Mouse (Mus musculus) MEL (cell line): ENCODE measurements around the gene Cntrl. TPM values are rescaled to one million over a fixed set of nuclear protein-coding genes. Genes with fewer than 3 reads are reported as not detected.
A peak's percentile ranks its signal among the peaks of the same experiment; 100 is the strongest.

Experiments
- DNase-seq: peaks from one replicate; pipeline ENCODE4 v3.0.0; 2011; ENCODE audit warnings: low read depth, low spot score
- H3K27ac ChIP-seq: 2 replicates; pipeline ENCODE4 v1.5.1; 2012; ENCODE audit warnings: low read depth, mild to moderate bottlenecking, control low read depth, low read length, moderate library complexity; ENCODE audit not compliant: control insufficient read depth
- H3K27me3 ChIP-seq, 2 experiments: fragments of 150-350 bp in 1 of 2; sonication (generic) in 1 of 2; 2 replicates each; pipeline ENCODE4 v1.6.1; 2012; ENCODE audit warnings: low read length in 2 of 2, mild to moderate bottlenecking in 2 of 2, improper control_type of control experiment in 1 of 2, moderate library complexity in 1 of 2; ENCODE audit not compliant: insufficient read depth in 2 of 2, control insufficient read depth in 1 of 2
- H3K36me3 ChIP-seq, 2 experiments: 2 replicates each; pipeline ENCODE4 v1.6.1; 2012 to 2014; ENCODE audit warnings: low read length in 2 of 2, improper control_type of control experiment in 1 of 2, inconsistent platforms in 1 of 2, mild to moderate bottlenecking in 1 of 2; ENCODE audit not compliant: insufficient read depth in 2 of 2, control insufficient read depth in 1 of 2
- H3K4me1 ChIP-seq, 2 experiments: fragments of 150-350 bp in 1 of 2; sonication (generic) in 1 of 2; 2 replicates each; pipeline ENCODE4 v1.6.1; 2012; ENCODE audit warnings: low read length in 2 of 2, improper control_type of control experiment in 1 of 2, mild to moderate bottlenecking in 1 of 2; ENCODE audit not compliant: insufficient read depth in 2 of 2, control insufficient read depth in 1 of 2
- H3K4me3 ChIP-seq, 2 experiments: fragments of 150-350 bp in 1 of 2; sonication (generic) in 1 of 2; 2 replicates each; pipeline ENCODE4 v1.5.1; 2012; ENCODE audit warnings: low read depth in 2 of 2, low read length in 2 of 2, mild to moderate bottlenecking in 2 of 2, moderate library complexity in 2 of 2, control low read depth in 1 of 2, improper control_type of control experiment in 1 of 2; ENCODE audit not compliant: control insufficient read depth in 1 of 2, insufficient read depth in 1 of 2
- H3K79me2 ChIP-seq: 2 replicates; pipeline ENCODE4 v1.6.1; 2012; ENCODE audit warnings: mild to moderate bottlenecking, low read length, moderate library complexity; ENCODE audit not compliant: control insufficient read depth, poor library complexity, insufficient read depth
- H3K9ac ChIP-seq: 2 replicates; pipeline ENCODE4 v1.6.1; 2012; ENCODE audit warnings: low read depth, mild to moderate bottlenecking, control low read depth, low read length, moderate library complexity; ENCODE audit not compliant: control insufficient read depth, poor library complexity, severe bottlenecking
- H3K9me3 ChIP-seq: fragments of 150-350 bp; sonication (generic); replicated peaks from 2 replicates; pipeline ENCODE4 v1.6.1; 2012; ENCODE audit warnings: mild to moderate bottlenecking, low read length, improper control_type of control experiment, moderate library complexity; ENCODE audit not compliant: insufficient read depth
- CHD1 ChIP-seq: IDR thresholded peaks from 2 replicates; pipeline ENCODE4 v1.6.1; 2012; ENCODE audit warnings: low read depth, mild to moderate bottlenecking, inconsistent platforms, low read length, improper control_type of control experiment
- CTCF ChIP-seq, 3 experiments: IDR thresholded peaks in 2 of 3; conservative IDR thresholded peaks in 1 of 3; 2 replicates each; pipeline ENCODE4 v1.5.1; 2011 to 2012; ENCODE audit warnings: low read length in 3 of 3, low read depth in 2 of 3, mild to moderate bottlenecking in 2 of 3, improper control_type of control experiment in 1 of 3, inconsistent platforms in 1 of 3, mixed read lengths in 1 of 3, moderate library complexity in 1 of 3; ENCODE audit not compliant: control insufficient read depth in 1 of 3, insufficient read depth in 1 of 3, poor library complexity in 1 of 3, severe bottlenecking in 1 of 3
- E2F4 ChIP-seq: IDR thresholded peaks from 2 replicates; pipeline ENCODE4 v1.6.1; 2011; ENCODE audit warnings: low read depth, low read length, improper control_type of control experiment, borderline replicate concordance
- EP300 ChIP-seq, 2 experiments: IDR thresholded peaks; 2 replicates each; pipeline ENCODE4 v1.6.1; 2011; ENCODE audit warnings: improper control_type of control experiment in 2 of 2, low read length in 2 of 2, low read depth in 1 of 2, mild to moderate bottlenecking in 1 of 2
- ETS1 ChIP-seq: IDR thresholded peaks from 2 replicates; pipeline ENCODE4 v1.6.1; 2012; ENCODE audit warnings: low read depth, mild to moderate bottlenecking, inconsistent platforms, low read length, improper control_type of control experiment, moderate library complexity
- GABPA ChIP-seq: IDR thresholded peaks from 2 replicates; pipeline ENCODE4 v1.6.1; 2012; ENCODE audit warnings: low read depth, mild to moderate bottlenecking, inconsistent platforms, low read length, improper control_type of control experiment, moderate library complexity
- GATA1 ChIP-seq: IDR thresholded peaks from 2 replicates; pipeline ENCODE4 v1.6.1; 2011; ENCODE audit warnings: low read depth, low read length, improper control_type of control experiment
- JUND ChIP-seq: IDR thresholded peaks from 2 replicates; pipeline ENCODE4 v1.6.1; 2011; ENCODE audit warnings: low read depth, mild to moderate bottlenecking, improper control_type of control experiment, low read length
- MAFK ChIP-seq: IDR thresholded peaks from 2 replicates; pipeline ENCODE4 v1.6.1; 2011; ENCODE audit warnings: low read depth, mild to moderate bottlenecking, low read length, improper control_type of control experiment, borderline replicate concordance
- MAX ChIP-seq: IDR thresholded peaks from 2 replicates; pipeline ENCODE4 v1.6.1; 2011; ENCODE audit warnings: low read length, improper control_type of control experiment
- MAZ ChIP-seq: IDR thresholded peaks from 2 replicates; pipeline ENCODE4 v1.6.1; 2012; ENCODE audit warnings: low read depth, mild to moderate bottlenecking, inconsistent platforms, low read length, improper control_type of control experiment
- MXI1 ChIP-seq: IDR thresholded peaks from 2 replicates; pipeline ENCODE4 v1.6.1; 2011; ENCODE audit warnings: mild to moderate bottlenecking, low read depth, low read length, improper control_type of control experiment
- NRF1 ChIP-seq: IDR thresholded peaks from 2 replicates; pipeline ENCODE4 v1.6.1; 2014; ENCODE audit warnings: low read depth, mild to moderate bottlenecking, inconsistent platforms, low read length, improper control_type of control experiment, moderate library complexity; ENCODE audit not compliant: poor library complexity, insufficient read depth, severe bottlenecking
- POLR2A ChIP-seq, 2 experiments: IDR thresholded peaks; 2 replicates each; pipeline ENCODE4 v1.6.1; 2011 to 2012; ENCODE audit warnings: low read length in 2 of 2, mild to moderate bottlenecking in 2 of 2, control low read depth in 1 of 2, improper control_type of control experiment in 1 of 2, low read depth in 1 of 2, moderate library complexity in 1 of 2; ENCODE audit not compliant: control insufficient read depth in 1 of 2, insufficient read depth in 1 of 2, poor library complexity in 1 of 2
- POLR2AphosphoS2 ChIP-seq: IDR thresholded peaks from 2 replicates; pipeline ENCODE4 v1.6.1; 2011; ENCODE audit warnings: low read length, improper control_type of control experiment
- POLR2AphosphoS5 ChIP-seq: IDR thresholded peaks from 2 replicates; pipeline ENCODE4 v1.6.1; 2012; ENCODE audit warnings: low read depth, borderline replicate concordance, mild to moderate bottlenecking, inconsistent platforms, low read length, moderate library complexity, mixed read lengths
- TAL1 ChIP-seq: IDR thresholded peaks from 2 replicates; pipeline ENCODE4 v1.6.1; 2012; ENCODE audit warnings: mild to moderate bottlenecking, inconsistent platforms, low read length, moderate library complexity, mixed read lengths
- UBTF ChIP-seq: IDR thresholded peaks from 2 replicates; pipeline ENCODE4 v1.6.1; 2012; ENCODE audit warnings: low read depth, mild to moderate bottlenecking, inconsistent platforms, low read length, improper control_type of control experiment, moderate library complexity, borderline replicate concordance; ENCODE audit not compliant: insufficient read depth
- USF1 ChIP-seq: IDR thresholded peaks from 2 replicates; pipeline ENCODE4 v1.6.1; 2014; ENCODE audit warnings: low read depth, mild to moderate bottlenecking, inconsistent platforms, low read length, improper control_type of control experiment, moderate library complexity
- ZC3H11A ChIP-seq: IDR thresholded peaks from 2 replicates; pipeline ENCODE4 v1.6.1; 2012; ENCODE audit warnings: low read depth, mild to moderate bottlenecking, inconsistent platforms, low read length, improper control_type of control experiment
- ZKSCAN1 ChIP-seq: IDR thresholded peaks from 2 replicates; pipeline ENCODE4 v1.6.1; 2012; ENCODE audit warnings: low read depth, mild to moderate bottlenecking, inconsistent platforms, low read length, improper control_type of control experiment, moderate library complexity
- ZMIZ1 ChIP-seq: IDR thresholded peaks from 2 replicates; pipeline ENCODE4 v1.6.1; 2012; ENCODE audit warnings: low read depth, mild to moderate bottlenecking, inconsistent platforms, low read length, improper control_type of control experiment, moderate library complexity
- ZNF384 ChIP-seq: IDR thresholded peaks from 2 replicates; pipeline ENCODE4 v1.6.1; 2012; ENCODE audit warnings: low read depth, mild to moderate bottlenecking, inconsistent platforms, low read length, improper control_type of control experiment
- polyA plus RNA-seq, 2 experiments: library from polyadenylated mRNA; stranded (reverse) in 1 of 2; unstranded in 1 of 2; fragments of >175 nt in 1 of 2; fragments of >200 nt in 1 of 2; gene quantifications; 2 replicates each; pipeline versions ENCODE4 v1.2.1 to v1.2.4; 2012; ENCODE audit warnings: low replicate concordance in 2 of 2, low read depth in 1 of 2; ENCODE audit not compliant: insufficient read length in 2 of 2, insufficient read depth in 1 of 2, missing spikeins in 1 of 2
- total RNA-seq: library from RNA; depleted of rRNA; stranded (reverse); fragments of 300-350 nt; gene quantifications from 2 replicates; pipeline ENCODE4 v1.2.3, GENCODE M21; 2012

Gene Cntrl
- total and polyA plus RNA-seq, 3 experiments: 17.0 to 24.0 TPM; not detected in 1

DNA sequence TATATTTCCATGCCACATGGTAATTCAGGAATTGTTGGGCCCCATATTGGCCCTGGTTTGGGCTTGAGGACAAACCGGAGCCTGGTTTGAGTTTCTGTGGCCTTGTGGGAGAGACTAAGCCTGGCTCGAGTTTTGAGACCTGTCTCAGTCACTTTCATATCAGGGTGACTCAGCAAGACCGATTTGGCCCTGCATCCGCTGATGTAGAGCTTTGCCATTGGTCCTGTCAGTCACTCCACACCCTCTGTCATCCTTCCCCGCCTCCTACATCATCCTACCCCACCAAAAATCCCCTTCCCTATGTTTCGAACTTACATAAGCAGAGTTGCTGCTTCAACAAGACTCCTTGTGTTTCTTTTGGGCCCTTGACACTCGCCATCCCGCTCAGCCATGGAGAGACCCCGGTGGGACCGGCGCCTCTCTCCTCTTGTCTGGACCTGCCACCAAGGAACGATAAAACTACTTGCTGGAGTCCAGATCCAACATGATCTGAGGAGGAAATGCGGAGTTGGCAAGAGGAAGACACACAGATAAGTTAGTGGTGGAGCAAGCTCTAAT, 42.7 kb upstream of the Cntrl start:
- Histone ChIP-seq H3K9me3 (no peaks in the 10 kb centered on the region), H3K27me3 (no peaks in the 10 kb centered on the region), H3K9ac (no peak overlapping the region)

DNA sequence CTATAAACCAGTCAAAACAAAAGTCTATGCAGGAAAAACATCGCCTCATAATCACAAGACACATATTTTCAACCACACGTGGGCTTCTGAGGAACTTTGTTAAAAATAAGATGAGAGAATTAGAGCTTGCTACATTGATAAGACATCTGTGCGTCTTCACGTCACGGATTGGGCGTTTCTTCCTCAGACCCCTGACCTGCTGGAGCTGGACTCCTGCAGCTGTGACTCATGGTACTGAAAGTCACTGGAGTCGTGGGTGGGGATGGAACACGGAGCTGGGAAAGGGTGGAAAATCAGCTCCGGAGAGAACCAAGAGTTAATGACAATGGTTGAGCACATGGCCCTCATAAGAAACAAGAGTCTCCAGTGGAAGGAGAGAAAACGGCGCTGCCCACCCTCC, 42.2 kb upstream of the Cntrl start:
- Histone ChIP-seq H3K27ac (no peak overlapping the region), H3K4me1 (peaks cover 0 to 7% of the 10 kb centered on the region in 2 experiments; a peak in 3 of 4 replicates), H3K27me3 (no peaks in the 10 kb centered on the region), H3K36me3 (peaks cover 0 to 11% of the 10 kb centered on the region in 2 experiments; a peak in 2 of 4 replicates), H3K79me2 (no peaks in the 10 kb centered on the region), H3K9me3 (no peaks in the 10 kb centered on the region), H3K4me3 (no peak overlapping the region), H3K9ac (no peak overlapping the region)
- no peak for TF ChIP-seq E2F4
- no peak for TF ChIP-seq ZNF384
- TF ChIP-seq CTCF (IDR thresholded peaks at IDR 0.05 in 2 of 3, conservative IDR thresholded peaks at IDR 0.05 in 1 of 3; ENCODE audit: control insufficient read depth in 1 of 3, insufficient read depth in 1 of 3, low read depth in 2 of 3, low read length in 3 of 3, poor library complexity in 1 of 3, severe bottlenecking in 1 of 3): no peak
- TF ChIP-seq ZKSCAN1: no peak
- TF ChIP-seq GABPA: no peak
- no peak for TF ChIP-seq EP300 (IDR thresholded peaks at IDR 0.05; ENCODE audit: low read depth in 1 of 2, low read length in 2 of 2)
- TF ChIP-seq MAFK: no peak
- no peak for DNase-seq

More for the DNA sequence above, 42.7 kb upstream of the Cntrl start:
- H3K79me2 ChIP-seq: no peaks in the 10 kb centered on the region
- peaks cover 0 to 7% of the 10 kb centered on the region in 2 experiments; a peak in 3 of 4 replicates for H3K4me1 ChIP-seq
- H3K27ac ChIP-seq: no peak overlapping the region
- peak; percentile 66 for DNase-seq
- TF ChIP-seq ETS1 (no peak), MAZ (no peak), USF1 (no peak), MAX (no peak), EP300 (IDR thresholded peaks at IDR 0.05; ENCODE audit: low read depth in 1 of 2, low read length in 2 of 2) (0 out of 4 replicates have a peak, but pooled peaks of 1 of the 2 experiments have one; percentile 7), ZNF384 (no peak), MAFK (peak; percentile 60; the same call in 1 of the 2 replicates)
- peaks cover 0 to 11% of the 10 kb centered on the region in 2 experiments; a peak in 2 of 4 replicates for H3K36me3 ChIP-seq
- no peak overlapping the region for H3K4me3 ChIP-seq

DNA sequence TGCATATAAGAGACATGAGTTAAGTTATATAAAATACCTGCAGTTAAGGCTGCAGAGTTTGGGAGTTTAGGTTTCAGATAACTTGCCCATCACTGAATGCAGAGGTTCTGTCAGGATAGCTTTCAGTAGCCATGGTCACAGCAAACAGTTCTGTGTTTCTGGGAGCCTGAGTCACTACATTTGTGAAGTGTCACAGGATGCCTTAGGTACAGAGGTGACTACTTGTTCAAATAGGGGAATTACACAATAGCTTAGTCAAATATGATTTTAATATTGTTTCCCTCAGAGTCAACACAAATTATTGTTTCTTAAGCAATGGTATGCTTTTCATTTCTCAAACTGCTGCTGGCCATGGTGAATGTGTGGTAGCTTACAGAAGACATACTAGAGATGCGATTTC, 40.2 kb upstream of the Cntrl start:
- peaks cover 0 to 7% of the 10 kb centered on the region in 2 experiments; a peak in 3 of 4 replicates for H3K4me1 ChIP-seq
- no peaks in the 10 kb centered on the region for H3K79me2 ChIP-seq
- H3K36me3 ChIP-seq: peaks cover 0 to 11% of the 10 kb centered on the region in 2 experiments; a peak in 2 of 4 replicates

More for the DNA sequence above, 40.2 kb upstream of the Cntrl start:
- DNase-seq: no peak
- TF ChIP-seq ZNF384: no peak
- no peak for TF ChIP-seq MXI1
- no peak for TF ChIP-seq USF1
- no peak for TF ChIP-seq NRF1
- TF ChIP-seq E2F4: no peak
- TF ChIP-seq EP300 (IDR thresholded peaks at IDR 0.05; ENCODE audit: low read depth in 1 of 2, low read length in 2 of 2): no peak
- TF ChIP-seq CHD1: no peak
- no peak for TF ChIP-seq POLR2AphosphoS2
- TF ChIP-seq ZKSCAN1: no peak
- TF ChIP-seq POLR2A (IDR thresholded peaks at IDR 0.05; ENCODE audit: control insufficient read depth in 1 of 2, insufficient read depth in 1 of 2, low read depth in 1 of 2, low read length in 2 of 2, poor library complexity in 1 of 2): no peak
- TF ChIP-seq MAFK: no peak
- TF ChIP-seq GATA1: no peak
- TF ChIP-seq JUND: no peak
- TF ChIP-seq MAZ: no peak
- no peak for TF ChIP-seq ZC3H11A
- TF ChIP-seq UBTF: no peak
- TF ChIP-seq TAL1: no peak
- TF ChIP-seq POLR2AphosphoS5: no peak
- TF ChIP-seq ZMIZ1: no peak
- H3K27me3 ChIP-seq: no peaks in the 10 kb centered on the region
- no peak overlapping the region for H3K27ac ChIP-seq
- H3K9me3 ChIP-seq: no peaks in the 10 kb centered on the region
- H3K4me3 ChIP-seq: no peak overlapping the region
- H3K9ac ChIP-seq: no peak overlapping the region
